Mouse (Mus musculus) gastrocnemius, postnatal 14 days (tissue): ENCODE measurements around the gene Slc6a19. TPM values are rescaled to one million over a fixed set of nuclear protein-coding genes. Genes with fewer than 3 reads are reported as not detected.
A peak's percentile ranks its signal among the peaks of the same experiment; 100 is the strongest.

Source experiments
- DNase-seq: peaks from one replicate; pipeline ENCODE4 v3.0.0; 2021; ENCODE audit warnings: mixed read lengths
- intact Hi-C: fragments of 180-260 bp; cut with DNase I; formaldehyde crosslinking; loops from one replicate; pipeline ENCODE4 v1.15.1; 2025; ENCODE audit warnings: low total_unique reads
- total RNA-seq, 2 experiments: library from RNA; stranded (reverse); gene quantifications; 2 replicates each; pipeline ENCODE4 v1.2.3; 2021

Gene Slc6a19
- total RNA-seq, 2 experiments from 2014 or later, result 0.12 TPM; not detected in 1

- intact Hi-C loops, result no loop called here
- DNase-seq, result no peak
These were observed 22.4 kb downstream of the Slc6a19 start for GRCm38 (mm10) chr13:73682226-73682625.

DNA sequence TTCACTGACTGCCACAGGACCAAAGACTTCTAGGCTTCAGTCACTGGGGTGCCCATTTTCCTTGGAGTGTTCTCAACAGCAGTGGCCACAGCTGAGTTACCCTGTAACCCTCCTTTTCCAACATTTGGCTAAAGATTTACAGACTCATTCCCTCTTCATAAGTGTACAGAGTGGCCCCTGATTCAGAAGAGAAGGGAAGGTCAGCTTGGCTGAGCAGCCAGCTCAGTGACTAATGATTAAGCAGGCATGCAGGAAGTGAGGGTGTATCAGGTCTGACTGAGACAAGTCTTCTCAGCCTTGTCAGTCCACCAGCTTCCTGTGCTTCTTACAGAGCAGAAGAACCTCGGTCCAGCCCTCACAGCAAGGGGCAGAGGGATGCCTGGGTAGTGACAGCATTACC is 24.3 kb downstream of the Slc6a19 start:
- DNase-seq, result no peak
- intact Hi-C loops, result no loop called here

DNA sequence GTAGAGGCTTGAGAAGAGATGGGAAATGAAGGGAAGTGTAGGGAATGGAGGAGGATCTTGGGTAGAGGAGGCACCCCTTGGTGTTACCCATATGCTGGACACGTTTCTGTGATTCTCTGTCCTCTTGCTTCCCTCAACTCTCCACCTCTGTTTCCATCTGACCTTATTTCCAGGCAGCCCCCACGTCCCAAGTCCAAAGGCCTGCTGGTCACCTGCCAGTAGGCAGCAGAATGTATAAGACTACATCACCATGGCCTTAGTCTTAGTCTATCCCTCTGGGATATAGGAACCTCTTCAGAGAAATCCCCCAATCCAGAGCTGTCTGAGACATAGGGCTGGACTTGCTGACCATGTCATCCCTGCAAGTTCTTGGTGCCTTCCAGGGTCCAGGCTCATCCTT is 25.4 kb downstream of the Slc6a19 start:
- intact Hi-C loops, result no loop called here
- DNase-seq, result no peak

GRCm38 (mm10) chr13:73677853-73678252 is 26.8 kb downstream of the Slc6a19 start, which contains the start of gene Slc6a18:
TSS of gene Slc6a18 (minus strand) at chr13:73678023.
- DNase-seq, result no peak
- intact Hi-C loops, result no loop called here

GRCm38 (mm10) chr13:73675161-73675560 is 29.5 kb downstream of the Slc6a19 start:
- intact Hi-C loops, result no loop called here
- no peak for DNase-seq

DNA sequence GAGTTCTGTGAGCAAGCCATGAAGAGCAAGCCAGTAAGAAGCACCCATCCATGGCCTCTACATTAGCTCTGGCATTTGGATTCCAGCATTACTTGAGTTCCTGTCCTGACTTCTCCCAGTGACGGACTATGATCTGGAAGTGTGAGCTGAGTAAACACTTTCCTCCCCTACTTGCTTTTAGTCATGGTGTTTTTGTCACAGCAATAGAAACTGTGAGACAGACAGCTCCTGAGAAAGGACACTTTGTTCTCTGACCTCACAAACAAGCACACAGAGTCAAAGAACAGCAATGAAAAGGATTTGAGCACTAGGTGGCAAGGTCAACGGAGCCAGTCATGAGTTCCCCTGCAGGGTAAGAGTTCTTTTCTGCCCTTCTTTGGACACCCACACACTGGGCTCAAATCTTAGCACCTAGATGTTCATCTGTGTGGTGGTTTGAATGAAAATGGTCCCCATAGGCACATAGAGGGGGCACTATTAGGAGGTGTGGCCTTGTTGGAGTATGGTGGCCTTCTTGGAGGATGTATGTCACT is 44.4 kb downstream of the Slc6a19 start:
- intact Hi-C loops, result no loop called here
- no peak for DNase-seq

DNA sequence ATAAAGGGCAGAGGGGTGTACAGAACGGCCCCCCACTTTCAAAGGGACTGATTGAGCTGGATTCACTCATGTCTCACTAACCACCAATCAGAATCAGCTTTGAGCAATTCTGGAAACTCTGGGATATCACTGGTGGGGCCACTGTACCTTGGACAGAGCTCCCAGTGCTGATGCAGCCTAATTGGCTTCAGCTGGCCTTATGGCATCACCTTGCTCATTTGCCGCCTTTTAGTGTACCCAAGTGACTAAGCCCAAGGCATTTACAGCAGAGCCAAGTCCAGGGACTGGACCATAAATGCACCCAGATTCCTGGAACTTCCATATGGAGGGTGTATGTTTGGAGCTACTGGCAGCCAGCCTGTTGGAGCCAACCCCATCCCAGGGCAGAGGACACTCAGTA is 45.7 kb downstream of the Slc6a19 start:
- no peak for DNase-seq
- intact Hi-C loops, result no loop called here

- intact Hi-C loops, result no loop called here
- no peak for DNase-seq
These were observed 49.7 kb downstream of the Slc6a19 start for GRCm38 (mm10) chr13:73654976-73655375.

DNA sequence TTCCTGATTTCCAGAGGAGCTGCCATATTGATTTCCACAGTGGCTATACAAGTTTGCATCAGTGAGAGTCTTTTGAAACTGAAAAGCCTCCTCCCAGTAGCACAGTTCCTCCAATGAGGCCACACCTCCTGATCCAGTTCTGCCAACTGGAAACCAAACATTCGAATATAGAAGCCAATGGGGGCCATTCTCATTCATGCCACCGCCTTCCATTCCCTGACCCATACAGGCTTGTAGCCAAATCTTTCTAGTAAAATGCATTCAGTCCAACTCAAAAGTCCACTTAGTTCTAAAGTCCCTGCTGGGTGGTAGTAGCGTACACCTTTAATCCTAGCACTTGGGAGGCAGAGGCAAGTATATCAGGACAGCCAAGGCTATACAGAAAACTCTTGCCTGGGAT is 51.4 kb downstream of the Slc6a19 start:
- intact Hi-C loops, result no loop called here
- no peak for DNase-seq

GRCm38 (mm10) chr13:73646397-73647087 is 58.1 kb downstream of the Slc6a19 start:
- DNase-seq, result peak; percentile 30
- intact Hi-C loops, result loop anchor here (2.0 kb wide), 1 partner anchor 48 kb away; no protein-coding TSS in a partner anchor

DNA sequence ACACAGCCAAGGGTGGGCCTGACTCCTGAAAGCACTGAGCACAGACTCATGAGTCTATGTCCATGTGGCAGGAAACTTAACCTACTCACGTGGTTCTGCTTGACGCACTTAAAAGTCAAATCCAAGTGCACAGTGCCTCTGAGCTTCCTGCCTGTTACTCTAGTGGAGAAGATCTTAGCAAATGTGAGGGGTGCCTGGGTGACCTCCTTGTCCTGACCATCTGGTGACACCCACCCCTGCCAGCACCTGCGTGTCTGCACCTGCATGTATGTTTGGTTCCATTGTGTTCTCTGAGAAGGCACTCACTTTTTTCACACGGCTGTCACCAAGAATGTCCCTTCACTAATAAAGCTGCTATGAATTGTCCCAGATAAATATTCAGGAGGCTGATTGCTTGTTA is 63.4 kb downstream of the Slc6a19 start:
- no peak for DNase-seq
- intact Hi-C loops, result no loop called here

DNA sequence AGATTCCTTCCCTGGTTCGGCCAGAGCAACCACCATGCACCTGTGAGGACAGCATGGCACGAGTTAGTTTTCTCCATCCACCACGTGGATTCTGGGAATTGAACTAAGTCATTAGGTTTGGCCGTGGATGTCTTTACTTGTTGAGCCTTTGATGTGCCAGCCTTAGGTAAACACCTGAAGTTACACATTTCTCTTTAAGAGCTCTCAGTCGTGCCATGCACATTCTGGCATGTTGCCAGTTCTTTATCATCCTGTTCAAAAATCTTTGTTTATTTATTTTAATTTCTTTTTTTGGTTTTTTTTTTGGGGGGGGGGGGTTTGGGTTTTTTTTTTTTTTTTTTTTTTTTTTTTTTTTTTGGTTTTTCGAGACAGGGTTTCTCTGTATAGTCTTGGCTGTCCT is 66.8 kb downstream of the Slc6a19 start:
- DNase-seq, result no peak
- intact Hi-C loops, result no loop called here

- intact Hi-C loops, result no loop called here
- DNase-seq, result no peak
These were observed 72.8 kb downstream of the Slc6a19 start for GRCm38 (mm10) chr13:73631837-73632236.

Other genes with a start within 250 kb of the Slc6a19 start
- gene Lpcat1, start 237.7 kb downstream of the Slc6a19 start, total RNA-seq, result 1 to 10 TPM; 6.0 to 7.5 TPM
- not detected for gene Slc6a3, start 168.1 kb downstream of the Slc6a19 start, total RNA-seq
- gene Clptm1l, start 100.9 kb downstream of the Slc6a19 start, total RNA-seq, result 10 to 100 TPM; 39.5 to 50.3 TPM
- gene Tert, start 78.0 kb downstream of the Slc6a19 start, total RNA-seq, result under 1 TPM; 0.14 to 0.18 TPM
- gene Slc6a18, start 26.8 kb downstream of the Slc6a19 start, total RNA-seq, result under 1 TPM; 0.16 to 0.62 TPM
- gene Slc12a7, start 28.2 kb upstream of the Slc6a19 start, total RNA-seq, result 1 to 10 TPM; 4.5 to 5.2 TPM
- gene Nkd2, start 142.8 kb upstream of the Slc6a19 start, total RNA-seq, result 1 to 10 TPM; 1.6 to 2.2 TPM
- under 1 TPM; 0.82 to 0.96 TPM for gene Trip13, start 232.9 kb upstream of the Slc6a19 start, total RNA-seq
- gene Brd9, start 232.9 kb upstream of the Slc6a19 start, total RNA-seq, result 10 to 100 TPM; 11.0 to 11.9 TPM